Mouse (Mus musculus) lung, embryonic 16.5 days (tissue): ENCODE measurements around the gene Itgb2. TPM values are rescaled to one million over a fixed set of nuclear protein-coding genes. Genes with fewer than 3 reads are reported as not detected.

ENCODE experiments used
- ATAC-seq: fragments of 200-750 bp; cut with Nextera tagmentation; 2 replicates; pipeline ENCODE4 v1.8.0; 2017; ENCODE audit warnings: low read depth, mild to moderate bottlenecking, moderate library complexity
- H3K27ac ChIP-seq: fragments of 300-500 bp; sonication (generic); 2 replicates; pipeline ENCODE4 v1.5.1; 2014; ENCODE audit warnings: mild to moderate bottlenecking, control low read depth, low read length
- H3K27me3 ChIP-seq: fragments of 300-500 bp; sonication (generic); 2 replicates; pipeline ENCODE4 v1.6.1; 2014; ENCODE audit warnings: low read depth, low read length, mixed read lengths; ENCODE audit not compliant: control insufficient read depth, insufficient read depth
- H3K36me3 ChIP-seq: fragments of 300-500 bp; sonication (generic); 2 replicates; pipeline ENCODE4 v1.6.1; 2014; ENCODE audit warnings: low read length; ENCODE audit not compliant: control insufficient read depth, insufficient read depth
- H3K4me1 ChIP-seq: fragments of 300-500 bp; sonication (generic); replicated peaks from 2 replicates; pipeline ENCODE4 v1.6.1; 2014; ENCODE audit warnings: low read length, mixed read lengths; ENCODE audit not compliant: control insufficient read depth, insufficient read depth
- H3K4me2 ChIP-seq: fragments of 300-500 bp; sonication (generic); 2 replicates; pipeline ENCODE4 v1.6.1; 2014; ENCODE audit warnings: low read depth, low read length, control low read depth
- H3K4me3 ChIP-seq: fragments of 300-500 bp; sonication (generic); 2 replicates; pipeline ENCODE4 v1.5.1; 2014; ENCODE audit warnings: mild to moderate bottlenecking, low read length, control low read depth
- H3K9ac ChIP-seq: fragments of 300-500 bp; sonication (generic); 2 replicates; pipeline ENCODE4 v1.6.1; 2014; ENCODE audit warnings: low read length, control low read depth
- H3K9me3 ChIP-seq: fragments of 300-500 bp; sonication (generic); 2 replicates; pipeline ENCODE4 v1.6.1; 2016; ENCODE audit warnings: low read length; ENCODE audit not compliant: control insufficient read depth
- WGBS: fragments of 180-500 bp; shearing (Covaris S2); extraction: QIAGEN DNeasy Blood & Tissue Kit; methylation state at CpG from one replicate; pipeline ENCODE4 v1.1.7; 2014; 5-methylcytosine and 5-hydroxymethylcytosine counted together
- polyA plus RNA-seq: library from polyadenylated mRNA; unstranded; fragments of >200 nt; fragmentation: Nextera tagmentation; extraction: Ambion mirVana; gene quantifications from 2 replicates; pipeline ENCODE4 v1.2.1, GENCODE M21; 2015

Gene Itgb2
- polyA plus RNA-seq, 1 experiment from 2014 or later, result 5.3 TPM

DNA sequence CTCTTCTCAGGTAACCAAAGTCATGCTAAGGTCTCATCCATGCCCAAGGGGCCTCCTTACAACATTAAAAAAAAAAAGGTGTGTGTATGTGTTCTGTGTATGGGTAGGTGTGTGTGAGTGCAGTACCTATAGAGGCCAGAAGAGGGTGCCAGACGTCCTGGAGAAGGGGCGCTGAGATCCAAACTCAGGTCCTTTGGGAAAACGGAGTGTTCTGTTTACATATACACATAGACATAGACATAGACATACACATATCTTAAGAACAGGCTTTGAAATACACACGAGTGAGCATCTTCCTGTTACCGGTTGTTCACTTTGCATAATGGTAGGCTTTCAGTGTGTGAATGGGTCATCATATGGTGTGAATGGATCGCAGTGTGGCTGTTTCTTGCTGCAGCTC lies 74.1 kb downstream of the Itgb2 start:
- ATAC-seq, result no peak
- Histone ChIP-seq H3K4me2 (no peak overlapping the region), H3K9me3 (no peaks in the 10 kb centered on the region), H3K4me1 (peaks cover 19% of the 10 kb centered on the region), H3K36me3 (no peaks in the 10 kb centered on the region), H3K9ac (no peak overlapping the region), H3K4me3 (no peak overlapping the region), H3K27ac (peak overlapping the region; percentile 97; the same call in 1 of the 2 replicates), H3K27me3 (no peaks in the 10 kb centered on the region)
- 86% methylated on average over 6 of the region's 6 CpGs for WGBS

DNA sequence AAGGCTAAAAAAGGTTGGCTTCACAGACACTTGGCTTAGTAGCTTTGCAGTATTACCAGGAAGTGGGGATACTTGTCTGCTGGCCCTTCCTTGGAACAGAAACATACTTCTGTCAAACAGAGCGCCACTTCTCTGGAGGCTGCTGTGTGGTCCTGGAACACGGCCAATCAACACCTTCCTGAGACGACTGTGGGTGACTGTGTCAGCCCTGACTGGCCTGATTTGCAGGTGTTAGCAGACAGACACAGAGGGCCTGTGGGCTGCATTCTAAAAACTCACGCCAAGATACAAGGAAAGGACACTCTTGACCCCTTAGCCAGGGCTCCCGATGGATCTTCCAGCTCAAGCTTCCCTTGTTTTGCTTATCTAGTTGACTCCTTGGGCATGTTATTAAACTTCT lies 74.9 kb downstream of the Itgb2 start:
- peaks cover 19% of the 10 kb centered on the region for H3K4me1 ChIP-seq
- peak; percentile 30; the same call in 1 of the 2 replicates for ATAC-seq
- H3K36me3 ChIP-seq, result peaks cover under 1% of the 10 kb centered on the region; the same call in 1 of the 2 replicates
- no peaks in the 10 kb centered on the region for H3K9me3 ChIP-seq
- peak overlapping the region; percentile 97 for H3K27ac ChIP-seq
- H3K9ac ChIP-seq, result no peak overlapping the region
- H3K4me3 ChIP-seq, result no peak overlapping the region
- no peaks in the 10 kb centered on the region for H3K27me3 ChIP-seq
- 27% methylated on average over 5 of the region's 5 CpGs for WGBS
- H3K4me2 ChIP-seq, result no peak overlapping the region

DNA sequence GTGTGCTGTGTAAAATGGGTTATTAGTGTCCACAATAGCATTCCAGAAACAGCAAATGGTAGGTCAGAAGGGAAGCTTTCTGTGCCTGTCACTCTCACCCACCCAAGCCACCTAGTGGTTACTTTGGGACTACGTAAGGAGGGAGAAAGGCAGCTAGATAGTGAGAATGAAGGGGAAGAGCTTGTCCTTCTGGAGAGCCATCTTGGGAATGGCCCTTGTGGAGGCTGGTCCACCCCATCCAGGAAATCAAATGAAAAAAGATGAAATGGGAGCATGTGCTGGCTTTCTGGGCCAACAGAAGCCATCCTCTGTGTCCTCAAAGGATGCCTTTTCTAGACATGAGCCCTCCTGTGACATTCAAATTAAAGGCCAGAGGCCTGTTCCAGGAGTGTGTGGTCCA lies 75.3 kb downstream of the Itgb2 start:
- Histone ChIP-seq H3K4me1 (peaks cover 19% of the 10 kb centered on the region), H3K4me3 (peak overlapping the region; percentile 68), H3K4me2 (peak overlapping the region; percentile 85), H3K36me3 (peaks cover 3% of the 10 kb centered on the region), H3K27ac (peak overlapping the region; percentile 97), H3K27me3 (no peaks in the 10 kb centered on the region), H3K9ac (peak overlapping the region; percentile 69), H3K9me3 (no peaks in the 10 kb centered on the region)
- ATAC-seq, result peak; percentile 41
- WGBS, result 0% methylated on average over 1 of the region's 1 CpGs

DNA sequence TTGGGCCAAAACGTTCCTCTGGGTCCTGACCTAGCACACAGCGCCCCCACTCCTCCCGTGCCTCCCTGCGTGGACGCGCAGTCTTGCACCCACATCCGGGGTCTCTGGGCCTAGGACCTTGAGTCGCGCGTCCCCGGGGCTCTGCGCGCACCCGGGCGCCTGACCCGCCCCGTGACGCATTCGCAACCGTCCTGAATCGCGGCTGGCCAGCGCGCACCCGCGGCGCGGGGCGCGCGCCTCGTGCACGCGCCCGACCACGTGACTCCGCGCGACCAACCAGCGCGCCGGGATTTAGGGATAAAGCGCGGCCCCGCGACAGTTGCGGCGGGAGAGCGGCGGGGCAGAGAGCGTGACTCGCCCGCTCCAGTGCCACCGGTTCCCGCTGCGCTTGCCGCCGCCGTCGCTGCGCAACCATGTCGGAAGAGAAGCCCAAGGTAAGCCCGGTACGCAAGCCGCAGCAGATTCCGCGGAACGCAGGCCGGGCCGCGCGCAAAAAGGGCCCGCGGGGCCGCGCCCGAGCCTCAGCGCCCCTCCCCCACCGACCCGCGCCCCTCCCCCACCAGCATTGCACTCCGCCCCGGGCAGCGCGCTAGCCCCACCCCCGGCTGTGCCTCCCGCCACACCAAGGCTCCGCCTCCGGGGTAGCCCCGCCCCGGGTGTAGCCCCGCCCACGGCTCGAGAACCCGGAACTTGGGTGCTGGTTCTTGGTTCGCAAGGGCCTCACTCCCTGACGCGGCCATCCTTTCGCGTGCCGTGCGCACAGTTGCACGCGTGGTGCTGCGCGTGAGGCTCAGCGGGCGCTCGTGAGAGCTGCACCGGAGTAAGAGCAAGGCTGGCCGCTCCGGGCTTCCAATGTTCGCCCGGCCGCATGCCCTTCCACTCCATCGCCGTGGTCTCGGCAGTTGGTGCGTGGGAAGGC lies 76.1 kb downstream of the Itgb2 start, which contains the start of the genes Sumo3 and Gm49325:
TSS of gene Sumo3 (plus strand) at position 190 of the 919 bp plus-strand sequence.
TSS of gene Gm49325 (plus strand) at position 290 of the 919 bp plus-strand sequence.
- Histone ChIP-seq H3K27ac (peak within 1 kb of the TSS; percentile 97), H3K27me3 (no peaks in the 10 kb centered on the region), H3K36me3 (peaks cover 11% of the 10 kb centered on the region), H3K9ac (peak within 1 kb of the TSS; percentile 69), H3K9me3 (no peaks in the 10 kb centered on the region), H3K4me3 (peak within 1 kb of the TSS; percentile 68), H3K4me1 (peaks cover 19% of the 10 kb centered on the region), H3K4me2 (peak within 1 kb of the TSS; percentile 85)
- peak; percentile 95 for ATAC-seq
- WGBS, result under 1% methylated on average over 115 of the region's 119 CpGs

DNA sequence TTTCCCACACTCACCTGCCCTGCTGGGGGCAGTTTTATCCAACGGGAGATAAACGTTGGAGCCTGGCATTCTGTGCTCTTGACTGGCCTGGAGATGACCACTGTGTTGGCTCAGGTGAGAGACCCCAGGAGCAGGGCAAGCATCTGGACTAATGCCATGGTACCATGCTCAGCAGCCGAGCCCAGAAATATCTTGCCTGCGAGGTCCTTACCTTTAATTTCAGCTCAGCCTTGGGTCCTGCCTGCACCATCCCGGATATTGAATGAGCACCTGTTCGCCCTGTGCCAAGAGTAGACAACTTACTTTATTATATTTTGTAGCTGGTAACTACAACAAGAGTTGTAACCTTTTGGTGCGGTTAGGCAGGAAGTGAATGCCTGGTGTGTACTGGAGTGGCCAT lies 76.8 kb downstream of the Itgb2 start:
- H3K4me2 ChIP-seq, result peak overlapping the region; percentile 85
- peak overlapping the region; percentile 97 for H3K27ac ChIP-seq
- H3K27me3 ChIP-seq, result no peaks in the 10 kb centered on the region
- H3K4me3 ChIP-seq, result peak overlapping the region; percentile 68
- H3K36me3 ChIP-seq, result peaks cover 16% of the 10 kb centered on the region
- H3K9ac ChIP-seq, result peak overlapping the region; percentile 69
- no peak for ATAC-seq
- H3K4me1 ChIP-seq, result peaks cover 19% of the 10 kb centered on the region
- H3K9me3 ChIP-seq, result no peaks in the 10 kb centered on the region
- 26% methylated on average over 7 of the region's 7 CpGs for WGBS

DNA sequence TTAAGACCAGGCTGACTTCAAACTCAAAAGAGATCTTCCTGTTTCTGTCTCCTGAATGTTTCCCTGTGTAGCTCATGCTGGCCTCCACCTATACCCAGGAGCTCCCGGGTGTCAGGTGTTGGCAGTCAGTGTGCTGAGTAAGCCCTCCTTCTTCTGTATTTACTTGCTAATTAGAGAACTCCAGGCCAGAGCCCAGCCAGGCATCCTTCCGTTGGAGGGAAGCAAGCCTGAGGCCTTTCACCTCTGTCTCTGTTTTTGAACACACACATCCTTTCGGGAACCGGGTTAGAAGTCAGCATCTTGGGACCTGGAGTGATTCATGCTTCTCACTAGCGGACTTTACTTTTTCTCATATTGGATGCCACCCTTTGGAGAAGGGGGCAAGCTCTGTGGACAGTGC lies 77.4 kb downstream of the Itgb2 start:
- no peak overlapping the region for H3K27ac ChIP-seq
- H3K4me3 ChIP-seq, result peak overlapping the region; percentile 68
- H3K4me2 ChIP-seq, result peak overlapping the region; percentile 85
- no peak for ATAC-seq
- peaks cover 19% of the 10 kb centered on the region for H3K4me1 ChIP-seq
- WGBS, result 64% methylated on average over 5 of the region's 5 CpGs
- H3K36me3 ChIP-seq, result peaks cover 18% of the 10 kb centered on the region
- no peak overlapping the region for H3K9ac ChIP-seq
- no peaks in the 10 kb centered on the region for H3K9me3 ChIP-seq
- H3K27me3 ChIP-seq, result no peaks in the 10 kb centered on the region

DNA sequence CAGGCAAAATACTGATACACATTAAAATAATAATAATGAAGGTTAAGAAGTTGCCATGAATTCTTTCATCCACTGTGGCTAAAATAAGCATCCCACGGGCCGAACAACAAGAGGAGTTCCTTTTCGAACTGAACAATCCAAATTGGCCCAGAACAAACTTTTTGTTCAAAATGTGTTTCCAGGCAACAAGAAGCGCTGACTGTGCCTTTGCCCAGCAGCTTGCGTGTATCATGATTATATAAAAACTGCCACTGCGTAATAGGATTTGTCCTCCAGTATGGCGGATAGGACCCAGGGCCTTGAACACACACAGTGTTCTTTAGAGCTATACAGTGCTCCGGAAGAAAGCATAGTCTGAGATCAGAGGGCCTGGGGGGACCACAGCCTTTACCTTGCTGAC lies 78.5 kb downstream of the Itgb2 start:
- H3K27ac ChIP-seq, result no peak overlapping the region
- H3K4me2 ChIP-seq, result no peak overlapping the region
- H3K27me3 ChIP-seq, result no peaks in the 10 kb centered on the region
- no peak overlapping the region for H3K4me3 ChIP-seq
- no peak overlapping the region for H3K9ac ChIP-seq
- H3K36me3 ChIP-seq, result peaks cover 23% of the 10 kb centered on the region
- WGBS, result 93% methylated on average over 8 of the region's 8 CpGs
- peaks cover 22% of the 10 kb centered on the region for H3K4me1 ChIP-seq
- ATAC-seq, result no peak
- no peaks in the 10 kb centered on the region for H3K9me3 ChIP-seq

DNA sequence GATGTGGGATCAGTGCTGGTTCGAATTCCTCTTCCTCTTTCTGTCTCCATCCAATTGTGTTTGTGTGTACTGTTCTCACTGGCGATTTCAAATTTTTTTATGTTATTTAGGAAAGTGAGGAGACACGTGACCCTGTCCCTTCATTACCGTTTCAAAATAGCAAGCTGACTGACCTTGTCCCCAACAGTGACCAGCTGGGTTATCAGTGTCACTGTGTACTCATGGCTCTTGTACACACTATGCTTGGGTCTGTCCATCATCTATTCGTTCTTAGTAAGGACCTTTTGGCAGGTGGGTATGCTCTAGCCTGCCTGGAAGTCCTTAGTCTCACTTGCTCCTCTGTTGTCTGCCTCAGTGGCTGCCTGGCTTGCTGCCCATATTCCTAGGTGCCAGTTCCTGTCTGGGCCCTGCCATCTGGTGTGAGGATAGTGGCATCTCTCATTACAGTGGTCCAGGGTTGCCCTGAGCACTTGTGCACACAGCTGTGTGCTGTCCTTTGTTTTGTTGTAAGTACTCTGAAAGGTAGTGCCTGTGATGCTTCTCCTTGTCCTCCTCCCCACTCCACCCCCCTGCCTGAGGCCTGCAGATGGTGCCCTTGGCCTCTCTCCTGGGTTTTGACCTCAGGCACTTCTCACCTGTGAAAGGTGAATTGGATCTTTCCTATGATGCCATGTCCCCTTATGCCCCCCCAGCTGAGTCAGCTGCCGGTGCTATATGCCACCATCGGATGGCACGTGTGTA lies 80.3 kb downstream of the Itgb2 start:
- no peaks in the 10 kb centered on the region for H3K27me3 ChIP-seq
- H3K36me3 ChIP-seq, result peaks cover 36% of the 10 kb centered on the region
- H3K4me1 ChIP-seq, result peaks cover 15% of the 10 kb centered on the region
- no peak overlapping the region for H3K27ac ChIP-seq
- 82% methylated on average over 8 of the region's 8 CpGs for WGBS
- no peak overlapping the region for H3K4me3 ChIP-seq
- no peak overlapping the region for H3K4me2 ChIP-seq
- no peaks in the 10 kb centered on the region for H3K9me3 ChIP-seq
- ATAC-seq, result no peak
- no peak overlapping the region for H3K9ac ChIP-seq

DNA sequence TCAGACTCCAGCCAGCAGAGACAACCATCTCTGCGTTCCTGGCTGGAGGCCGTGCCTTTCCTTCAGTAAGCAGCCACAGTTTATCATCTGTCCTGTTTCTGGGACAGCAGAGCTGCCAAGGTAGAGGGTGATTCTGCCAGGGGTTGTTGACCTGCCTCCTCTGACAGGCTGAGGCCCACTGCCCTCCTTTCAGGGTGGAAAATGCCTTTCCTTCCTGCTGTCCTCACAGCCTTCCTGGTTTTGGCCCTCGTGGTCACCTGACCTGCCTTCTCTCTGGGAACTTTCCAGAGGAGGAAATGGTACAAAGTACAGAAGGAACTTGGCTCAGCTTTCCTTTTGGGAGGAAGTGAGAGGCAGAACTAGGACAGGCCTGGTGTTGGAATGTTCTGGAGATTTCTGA lies 83.4 kb downstream of the Itgb2 start:
- H3K9me3 ChIP-seq, result no peaks in the 10 kb centered on the region
- H3K4me3 ChIP-seq, result no peak overlapping the region
- no peak overlapping the region for H3K4me2 ChIP-seq
- WGBS, result 68% methylated on average over 3 of the region's 3 CpGs
- peak; percentile 71 for ATAC-seq
- H3K36me3 ChIP-seq, result peaks cover 56% of the 10 kb centered on the region
- peak overlapping the region; percentile 79 for H3K27ac ChIP-seq
- no peaks in the 10 kb centered on the region for H3K27me3 ChIP-seq
- peaks cover 3% of the 10 kb centered on the region for H3K4me1 ChIP-seq
- H3K9ac ChIP-seq, result 0 out of 2 replicates have a peak overlapping the region, but pooled peaks have one; percentile 5
